Mouse (Mus musculus) T-helper 1 cell (primary cell): ENCODE data around the gene Eid2.
"Not testable (repeated sequence)": the region's sequence is repeated elsewhere in the genome, so short reads cannot be mapped to it uniquely, and the experiment has no call there.

Source experiments
- in situ Hi-C: fragments of 300-600 bp; cut with MboI, MseI; formaldehyde crosslinking; loops from one replicate; pipeline ENCODE4 v1.15.1; 2025; ENCODE audit warnings: high pct_unique_total_duplicates

Eid2 gene

DNA sequence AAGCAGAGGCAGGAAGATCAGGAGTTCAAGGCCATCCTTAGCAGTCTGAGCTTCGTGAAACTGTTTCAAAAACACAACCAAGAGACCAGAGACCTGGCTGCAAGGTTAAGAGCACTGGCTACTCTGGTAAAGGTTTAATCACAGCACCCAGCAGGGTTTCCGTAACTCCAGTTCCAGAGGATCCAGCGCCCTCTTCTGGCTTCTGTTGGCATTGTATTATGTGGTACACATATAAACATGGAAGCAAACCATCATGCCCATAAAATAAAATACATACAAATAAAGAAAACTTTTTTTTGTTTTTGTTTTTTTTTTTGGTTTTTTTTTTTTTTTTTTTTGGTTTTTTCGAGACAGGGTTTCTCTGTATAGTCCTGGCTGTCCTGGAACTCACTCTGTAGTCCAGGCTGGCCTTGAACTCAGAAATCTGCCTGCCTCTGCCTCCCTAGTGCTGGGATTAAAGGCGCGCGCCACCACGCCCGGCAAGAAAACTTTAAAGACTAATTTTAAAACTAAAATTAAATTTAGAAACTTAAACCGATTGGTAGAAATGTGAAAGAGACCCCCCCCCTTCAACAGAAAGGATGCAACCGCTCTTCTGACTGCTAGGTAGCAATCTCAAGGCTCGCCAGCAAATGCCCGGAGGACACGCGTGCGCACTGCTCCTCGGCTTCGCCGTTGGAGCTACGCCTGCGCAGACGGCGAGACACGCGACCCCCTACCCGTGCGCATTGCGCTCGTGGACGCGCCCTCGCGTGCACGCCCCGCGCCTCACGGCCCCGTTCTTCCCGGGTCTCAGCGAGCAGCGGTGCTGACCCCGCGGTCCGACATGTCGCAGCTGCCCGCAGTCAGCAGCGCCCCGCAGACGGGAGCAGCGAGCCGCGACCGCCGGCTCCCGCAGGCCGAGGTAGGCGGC is at the start of gene Eid2:
Gene Eid2, plus strand, starts transcription at position 753 of the 913 bp plus-strand sequence.
- in situ Hi-C loops, result loop anchor here (10.0 kb wide), 1 partner anchor 843 kb away; no protein-coding TSS in a partner anchor

DNA sequence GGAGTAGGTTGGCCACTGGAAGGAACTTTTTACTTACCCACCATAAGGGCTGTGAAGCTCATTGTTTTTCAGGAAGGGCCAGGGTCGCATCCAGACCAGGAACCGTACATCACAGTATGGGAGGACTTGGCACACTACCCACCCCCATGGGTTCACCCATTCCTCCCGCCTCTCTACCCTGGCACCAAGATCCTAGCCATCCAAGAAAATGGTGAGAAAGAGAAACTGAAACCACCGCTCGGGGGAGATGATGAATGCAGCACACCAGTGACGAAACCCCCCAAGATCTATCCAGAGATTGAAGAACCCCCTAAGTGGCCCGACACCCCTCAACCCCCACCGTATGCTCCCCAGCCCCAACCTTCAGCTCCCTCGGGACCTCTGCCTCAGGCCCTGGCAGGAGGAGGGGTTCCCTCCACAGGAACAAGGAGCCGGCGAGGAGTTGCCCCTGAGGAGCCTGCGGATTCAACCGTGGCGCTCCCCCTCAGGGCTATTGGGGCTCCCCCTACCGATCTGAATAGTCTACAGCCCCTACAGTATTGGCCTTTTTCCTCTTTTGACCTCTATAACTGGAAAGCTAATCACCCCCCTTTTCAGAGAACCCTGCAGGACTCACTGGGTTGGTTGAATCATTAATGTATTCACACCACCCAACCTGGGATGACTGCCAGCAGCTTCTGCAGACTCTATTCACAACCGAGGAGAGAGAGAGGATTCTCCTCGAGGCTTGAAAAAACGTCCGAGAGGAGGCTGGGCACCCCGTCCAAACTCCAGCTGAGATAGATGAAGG is 48.5 kb upstream of the Eid2 start:
- in situ Hi-C loops, result not testable (repeated sequence)

DNA sequence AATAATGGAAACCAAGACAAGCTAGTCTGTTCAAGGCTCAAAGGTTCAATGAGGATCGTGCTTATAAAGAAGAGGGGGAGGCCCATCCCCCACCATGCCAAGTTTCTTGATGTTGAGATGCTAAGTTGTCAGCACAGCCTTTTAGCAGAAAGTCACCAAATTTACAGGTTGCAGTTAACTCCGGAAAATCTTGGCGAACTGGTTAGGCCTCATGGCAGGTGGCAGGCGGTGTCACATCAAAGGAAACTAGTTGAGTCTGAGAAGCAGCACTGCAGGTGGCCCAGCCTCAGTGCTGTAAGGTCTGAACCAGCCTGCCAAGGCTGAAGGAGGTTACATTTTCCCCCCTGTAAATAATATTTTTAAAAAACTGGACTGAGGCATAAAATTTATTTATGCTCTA is 40.8 kb upstream of the Eid2 start:
- in situ Hi-C loops, result not testable (repeated sequence)

DNA sequence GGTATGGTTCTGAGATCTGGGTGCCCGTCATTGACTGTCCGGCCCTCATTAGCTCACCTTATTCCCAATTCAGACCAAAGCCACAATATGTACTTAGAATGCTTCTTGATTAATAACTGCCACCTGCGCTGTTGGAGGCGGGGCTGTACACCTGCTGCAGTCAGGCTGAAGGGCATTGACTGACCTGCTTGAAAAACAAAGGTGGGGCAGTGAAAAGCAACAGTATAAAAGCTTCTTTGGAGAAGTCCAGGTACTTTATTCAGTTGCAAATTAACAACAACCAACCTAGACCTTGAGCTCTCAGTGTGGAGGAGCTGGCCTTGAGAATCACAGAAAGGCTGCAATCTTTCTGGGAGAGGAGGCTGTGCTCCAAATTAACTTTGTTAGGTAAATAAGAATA is 40.3 kb upstream of the Eid2 start:
- in situ Hi-C loops, result not testable (repeated sequence)

DNA sequence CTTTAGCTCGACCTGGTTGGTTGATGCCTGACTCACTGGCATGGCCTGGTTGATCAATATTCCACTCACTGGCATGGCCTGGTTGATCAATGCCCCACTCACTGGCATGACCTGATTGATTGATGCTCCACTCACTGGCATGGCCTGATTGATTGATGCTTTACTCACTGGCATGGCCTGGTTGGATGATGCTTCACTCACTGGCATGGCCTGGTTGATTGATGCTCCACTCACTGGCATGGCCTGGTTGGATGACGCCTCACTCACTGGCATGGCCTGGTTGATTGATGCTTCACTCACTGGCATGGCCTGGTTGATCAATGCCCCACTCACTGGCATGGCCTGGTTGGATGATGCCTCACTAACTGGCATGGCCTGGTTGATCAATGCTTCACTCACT is 23.7 kb upstream of the Eid2 start:
- in situ Hi-C loops, result loop anchor here (10.0 kb wide), 2 partner anchors 479 to 1441 kb away; no protein-coding TSS in a partner anchor

DNA sequence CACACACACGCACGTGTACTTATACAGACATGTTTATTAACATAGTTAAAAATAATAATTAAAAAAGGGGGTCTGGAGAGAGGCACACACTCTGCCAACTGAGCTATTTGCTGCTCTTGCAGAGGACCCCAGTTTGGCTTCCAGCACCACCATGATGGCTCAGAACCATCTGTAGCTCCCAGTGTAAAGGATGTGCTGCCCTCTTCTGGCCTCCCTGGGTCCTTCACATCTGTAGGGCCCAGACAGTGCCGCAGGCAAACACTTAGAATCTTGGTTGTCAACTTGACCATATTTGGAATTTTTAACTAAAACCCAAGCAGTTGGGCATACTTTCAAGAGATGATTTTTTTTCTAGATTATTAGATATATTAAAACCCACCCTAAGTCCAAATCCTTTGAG is 18.7 kb upstream of the Eid2 start:
- in situ Hi-C loops, result loop anchor here (10.0 kb wide), 2 partner anchors 484 to 1436 kb away; no protein-coding TSS in a partner anchor

- in situ Hi-C loops, result no loop called here
Measured at GRCm38 (mm10) chr7:28251976-28252375, 15.7 kb upstream of the Eid2 start.

DNA sequence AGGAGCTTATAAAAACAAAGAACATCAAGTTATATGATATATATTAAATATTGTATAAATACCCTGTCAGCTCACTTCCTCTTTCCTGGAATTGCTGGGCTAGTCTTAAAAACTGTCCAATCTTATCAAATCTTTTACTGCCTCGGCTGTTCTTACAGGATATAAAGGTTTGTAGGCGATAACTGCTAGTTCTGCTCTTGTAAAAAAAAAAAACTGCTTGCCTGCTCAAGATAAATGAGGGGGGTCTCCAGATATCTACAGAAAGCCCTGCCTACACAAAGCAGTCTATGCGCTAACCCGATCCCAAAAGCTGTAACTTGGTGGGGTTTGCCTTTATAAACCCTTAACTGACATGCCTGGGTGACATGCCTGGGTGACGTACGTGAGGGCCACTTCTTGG is 13.1 kb upstream of the Eid2 start:
- in situ Hi-C loops, result no loop called here

DNA sequence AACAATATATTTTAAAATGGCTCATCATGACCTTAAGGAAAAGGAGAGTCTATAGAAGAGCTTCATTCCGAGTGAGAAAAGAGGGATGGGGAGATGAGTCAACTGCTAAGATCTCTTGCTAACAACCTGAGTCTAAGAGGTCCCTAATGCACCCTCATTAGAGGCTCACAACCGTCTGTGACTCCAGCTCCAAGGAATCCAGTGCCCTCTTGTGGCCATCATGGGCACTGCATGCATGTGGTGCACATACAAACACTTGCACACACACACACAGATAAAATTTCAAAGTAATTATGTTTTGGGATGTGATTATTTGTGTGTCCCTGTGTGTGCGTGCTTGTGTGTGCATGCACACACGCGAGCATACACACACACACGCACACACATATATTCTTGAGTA is 12.2 kb upstream of the Eid2 start:
- in situ Hi-C loops, result no loop called here

GRCm38 (mm10) chr7:28262861-28263260 is 4.8 kb upstream of the Eid2 start:
- in situ Hi-C loops, result loop anchor here (10.0 kb wide), 1 partner anchor 838 kb away; no protein-coding TSS in a partner anchor

DNA sequence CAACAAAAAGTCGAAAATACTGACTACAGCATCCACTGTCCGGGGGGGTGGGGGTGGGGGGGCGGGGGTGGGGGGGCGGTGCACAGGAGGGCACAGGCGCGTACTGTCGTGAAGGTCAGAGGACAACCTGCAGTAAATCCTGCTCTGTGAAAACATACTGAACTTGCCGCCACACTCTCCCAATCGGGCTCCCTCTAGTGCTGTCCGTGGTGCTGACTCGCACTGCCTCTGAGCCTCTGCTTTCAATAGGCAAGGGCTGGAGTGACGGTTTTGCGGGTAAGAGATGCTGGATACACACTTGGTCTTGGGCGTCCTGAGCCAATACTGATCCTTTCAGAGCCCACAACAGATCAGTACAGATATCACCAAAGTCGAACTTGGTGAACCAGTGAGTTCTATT is 3.9 kb upstream of the Eid2 start:
- in situ Hi-C loops, result loop anchor here (10.0 kb wide), 1 partner anchor 839 kb away; no protein-coding TSS in a partner anchor

GRCm38 (mm10) chr7:28265391-28265790 is 2.3 kb upstream of the Eid2 start:
- in situ Hi-C loops, result loop anchor here (10.0 kb wide), 1 partner anchor 841 kb away; no protein-coding TSS in a partner anchor

DNA sequence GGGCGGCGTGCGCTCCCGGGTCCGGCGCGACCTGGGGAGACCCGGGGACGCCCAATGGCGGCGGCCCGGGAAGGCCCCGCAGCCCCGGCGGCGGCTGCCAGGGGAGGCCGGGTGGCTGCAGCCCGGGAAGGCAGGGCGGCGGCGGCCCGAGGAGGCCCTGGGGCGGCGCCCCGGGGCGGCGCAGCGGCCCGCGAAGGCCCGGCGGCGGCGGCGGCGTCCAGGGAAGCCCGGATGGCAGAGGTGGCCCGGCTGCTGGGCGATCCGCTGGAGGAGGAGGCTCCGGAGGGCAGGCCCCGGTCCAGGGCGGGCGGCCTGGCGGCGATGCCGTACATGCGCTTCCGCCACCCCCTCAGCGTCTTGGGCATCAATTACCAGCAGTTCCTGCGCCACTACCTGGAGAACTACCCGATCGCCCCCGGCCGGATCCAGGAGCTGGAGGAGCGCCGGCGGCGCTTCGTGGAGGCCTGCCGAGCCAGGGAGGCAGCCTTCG is 406 bp downstream of the Eid2 start:
- in situ Hi-C loops, result loop anchor here (10.0 kb wide), 1 partner anchor 843 kb away; no protein-coding TSS in a partner anchor

GRCm38 (mm10) chr7:28268576-28268975 is 895 bp downstream of the Eid2 start:
- in situ Hi-C loops, result loop anchor here (10.0 kb wide), 1 partner anchor 844 kb away; no protein-coding TSS in a partner anchor

DNA sequence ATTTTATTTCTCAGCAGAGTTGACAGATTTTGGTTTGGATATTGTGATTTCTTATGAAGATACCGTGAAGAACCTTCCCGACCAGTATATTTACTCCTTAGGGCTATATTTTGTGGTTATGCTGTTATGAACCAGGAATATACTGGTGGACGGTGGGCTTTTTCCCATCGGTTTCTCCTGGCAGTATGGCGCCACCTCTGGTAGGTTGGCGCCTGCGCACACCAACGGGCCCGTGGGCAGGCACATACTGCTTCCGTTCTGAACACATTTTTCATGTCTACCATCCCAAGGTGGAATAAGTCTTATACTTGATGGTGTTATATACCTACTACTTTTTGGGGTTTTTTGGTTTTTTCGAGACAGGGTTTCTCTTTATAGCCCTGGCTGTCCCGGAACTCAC is 1.7 kb downstream of the Eid2 start:
- in situ Hi-C loops, result loop anchor here (10.0 kb wide), 1 partner anchor 845 kb away; no protein-coding TSS in a partner anchor

- in situ Hi-C loops, result no loop called here
Measured at GRCm38 (mm10) chr7:28271761-28272160, 4.1 kb downstream of the Eid2 start.

- in situ Hi-C loops, result no loop called here
Measured at GRCm38 (mm10) chr7:28277237-28277614, 9.5 kb downstream of the Eid2 start.

GRCm38 (mm10) chr7:28277615-28278278 is 10.1 kb downstream of the Eid2 start, which contains the start of gene Eid2b:
Eid2b (plus strand) TSS chr7:28277739.
- in situ Hi-C loops, result no loop called here

GRCm38 (mm10) chr7:28278279-28278652 is 10.6 kb downstream of the Eid2 start:
- in situ Hi-C loops, result no loop called here

DNA sequence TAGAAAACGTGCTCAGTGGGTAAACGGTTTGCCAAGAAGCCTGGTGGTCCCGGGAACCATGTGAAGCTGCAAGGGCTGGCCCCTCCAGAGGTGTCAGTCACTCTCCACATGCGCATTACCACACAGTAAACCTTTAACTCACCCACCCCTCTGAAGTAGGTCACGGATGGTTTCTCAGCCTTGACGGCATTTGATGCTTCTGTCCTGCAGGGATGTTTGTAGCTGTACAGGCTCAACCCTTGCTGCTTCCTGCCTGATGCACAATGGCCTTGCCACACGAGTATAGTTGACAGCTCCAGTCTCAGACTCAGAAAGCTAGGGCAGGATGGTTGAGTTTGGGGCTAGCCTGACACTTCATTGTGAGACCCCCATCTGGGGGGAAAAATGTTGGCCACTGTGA is 12.9 kb downstream of the Eid2 start:
- in situ Hi-C loops, result no loop called here

DNA sequence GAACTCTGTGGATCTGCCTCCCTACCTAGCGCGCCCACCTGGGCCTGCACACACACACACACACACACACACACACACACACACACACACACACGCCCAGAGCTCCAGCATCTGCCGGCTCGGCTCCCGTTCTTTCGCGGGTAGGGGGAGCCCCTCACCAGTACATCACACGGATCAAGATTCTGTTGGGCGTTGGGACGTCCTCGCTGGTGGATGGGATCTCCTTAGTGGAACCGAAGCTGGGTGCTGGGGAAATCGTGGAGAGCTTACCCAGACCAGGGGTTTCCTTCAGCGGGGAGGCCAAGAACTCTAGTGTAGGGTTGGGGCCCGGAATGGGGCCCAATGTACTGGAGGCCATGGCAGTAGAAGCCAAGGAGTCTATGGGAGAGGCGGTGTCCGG is 22.5 kb downstream of the Eid2 start:
- in situ Hi-C loops, result no loop called here
